Mouse (Mus musculus): ENCODE results near the gene Wwp2. TPM values are rescaled to one million over a fixed set of nuclear protein-coding genes. Genes with fewer than 3 reads are reported as not detected.
A peak's percentile ranks its signal among the peaks of the same experiment; 100 is the strongest.

Wwp2 gene
- total RNA-seq (2018; cell fraction: chromatin; rRNA removed) = 100 to 1,000 TPM; 114 to 278 (median 213) TPM
- total RNA-seq (2018; cell fraction: cytosol; rRNA removed) = 10 to 100 TPM; 44.0 to 67.1 (median 51.9) TPM
- total RNA-seq (2018; cell fraction: nucleus; rRNA removed) = 100 to 1,000 TPM in 18 of 26 experiments, 10 to 100 TPM in 8; 71.4 to 171 (median 119) TPM
- 47.9 to 57.3 TPM (median 51.4 TPM) in 3 replicates for polyA plus RNA-seq (2018)

DNA sequence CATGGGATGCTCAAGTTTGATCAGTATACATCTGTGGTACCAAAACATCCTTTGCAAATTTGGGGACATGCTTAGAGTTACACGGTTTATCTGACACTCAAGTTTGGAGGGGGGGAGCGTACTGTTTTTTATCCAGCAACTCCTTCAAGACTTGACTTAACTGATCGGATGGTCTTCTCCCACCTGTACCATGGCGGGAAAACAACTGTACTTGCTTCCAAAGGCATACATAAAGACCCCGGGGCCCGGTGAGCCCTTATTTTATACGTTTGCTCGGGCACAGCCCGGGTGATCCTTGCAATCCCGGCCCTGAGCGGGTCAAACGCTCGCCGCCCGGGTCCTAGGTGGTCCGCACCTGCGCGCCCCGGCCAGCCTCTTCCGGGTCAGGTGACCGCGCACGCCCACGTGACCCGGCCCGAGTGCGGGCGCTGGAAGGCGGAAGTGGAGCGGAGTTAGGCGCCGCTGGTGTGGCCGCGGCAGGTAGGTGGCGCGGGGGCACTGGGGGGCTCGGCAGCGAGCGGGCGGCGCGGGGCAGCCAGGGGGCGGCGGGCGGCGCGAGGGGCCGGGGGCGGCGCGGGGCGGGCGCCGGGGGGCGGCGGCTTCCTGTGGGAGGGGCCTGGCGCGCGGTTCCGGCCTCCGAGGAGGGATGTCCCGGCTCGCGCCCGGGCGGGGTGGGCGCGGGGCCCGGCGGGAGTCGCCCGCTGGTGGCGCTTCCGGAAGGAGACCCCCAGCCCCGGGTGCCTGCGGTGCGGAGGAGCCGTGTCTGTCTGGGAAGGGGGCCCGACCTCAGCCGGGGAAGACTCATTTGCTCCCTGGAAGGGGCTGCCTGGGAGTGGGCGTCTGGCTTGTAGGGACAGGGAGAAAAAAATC is at the start of gene Wwp2:
Gene Wwp2, plus strand, starts transcription at position 404 of the 870 bp plus-strand sequence.
- H3K4me3 ChIP-seq (ENCODE audit: inconsistent target) = peak within 1 kb of the TSS; percentile 91
- no peaks in the 10 kb centered on the region for H3K36me3 ChIP-seq (ENCODE audit: inconsistent target)
- H3K79me2 ChIP-seq (ENCODE audit: inconsistent target) = peaks cover 47% of the 10 kb centered on the region
- H3K27ac ChIP-seq = peak within 1 kb of the TSS; percentile 83
- under 1% methylated on average over 50 of the region's 81 CpGs for WGBS (ENCODE audit: missing documents)

DNA sequence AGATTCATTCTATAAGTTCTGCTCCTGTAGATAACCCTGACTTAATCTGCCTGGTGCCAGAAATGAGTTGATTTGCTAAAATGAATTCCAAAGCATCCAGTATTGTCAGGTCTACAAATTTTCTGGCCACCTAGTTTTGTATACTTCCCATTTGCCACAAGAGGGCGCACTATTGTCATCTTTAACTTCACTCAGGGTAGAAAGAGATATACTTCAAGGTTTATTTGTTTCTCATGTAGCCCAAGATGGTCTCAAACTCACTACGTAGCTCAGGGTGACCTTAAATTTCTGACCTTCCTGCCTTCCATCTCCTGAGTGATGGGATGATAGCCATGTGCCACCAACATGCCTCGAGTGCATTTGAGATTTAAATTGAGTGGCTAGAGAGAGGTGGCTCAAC is 49.5 kb upstream of the Wwp2 start:
- WGBS (ENCODE audit: missing documents) = 32% methylated on average over 3 of the region's 3 CpGs
- Histone ChIP-seq H3K79me2 (ENCODE audit: inconsistent target) (no peaks in the 10 kb centered on the region), H3K4me3 (ENCODE audit: inconsistent target) (no peak overlapping the region)

DNA sequence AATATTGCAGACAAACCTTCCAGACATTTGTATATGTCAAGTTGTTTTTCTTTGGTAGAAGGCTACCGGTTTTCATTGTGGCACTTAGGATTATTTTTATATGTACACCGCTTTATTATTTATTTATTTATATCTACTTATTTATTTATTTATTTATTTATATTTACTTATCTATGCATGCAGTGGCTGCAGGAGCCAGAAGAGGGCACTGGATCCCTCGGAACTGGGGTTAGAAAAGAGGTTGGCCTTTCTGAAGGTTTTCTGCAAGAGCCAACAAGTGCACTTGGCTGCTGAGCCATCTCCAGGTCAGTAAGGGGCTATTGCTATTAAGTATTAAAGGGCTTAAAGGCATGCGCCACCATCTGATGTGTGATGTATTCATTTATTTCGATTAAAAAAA is 48.3 kb upstream of the Wwp2 start:
- no peak overlapping the region for H3K27ac ChIP-seq
- H3K79me2 ChIP-seq (ENCODE audit: inconsistent target) = no peaks in the 10 kb centered on the region
- no peaks in the 10 kb centered on the region for H3K36me3 ChIP-seq (ENCODE audit: inconsistent target)
- no peak overlapping the region for H3K4me3 ChIP-seq (ENCODE audit: inconsistent target)
- WGBS (ENCODE audit: missing documents) = 76% methylated on average over 5 of the region's 5 CpGs

More for the DNA sequence above, 49.5 kb upstream of the Wwp2 start:
- Histone ChIP-seq H3K27ac (no peak overlapping the region), H3K36me3 (ENCODE audit: inconsistent target) (no peaks in the 10 kb centered on the region)

- Histone ChIP-seq H3K27ac (no peak overlapping the region), H3K4me3 (ENCODE audit: inconsistent target) (no peak overlapping the region), H3K79me2 (ENCODE audit: inconsistent target) (no peaks in the 10 kb centered on the region), H3K36me3 (ENCODE audit: inconsistent target) (no peaks in the 10 kb centered on the region)
- WGBS (ENCODE audit: missing documents) = 84% methylated on average over 8 of the region's 8 CpGs
These were observed 46.6 kb upstream of the Wwp2 start for GRCm38 (mm10) chr8:107389557-107389956.

- Histone ChIP-seq H3K36me3 (ENCODE audit: inconsistent target) (no peaks in the 10 kb centered on the region), H3K79me2 (ENCODE audit: inconsistent target) (no peaks in the 10 kb centered on the region), H3K4me3 (ENCODE audit: inconsistent target) (no peak overlapping the region), H3K27ac (no peak overlapping the region)
- WGBS (ENCODE audit: missing documents) = 93% methylated on average over 16 of the region's 16 CpGs
These were observed 45.6 kb upstream of the Wwp2 start for GRCm38 (mm10) chr8:107390476-107391135.

GRCm38 (mm10) chr8:107391136-107391516 is 45.0 kb upstream of the Wwp2 start:
- Histone ChIP-seq H3K4me3 (ENCODE audit: inconsistent target) (no peak overlapping the region), H3K27ac (no peak overlapping the region), H3K36me3 (ENCODE audit: inconsistent target) (no peaks in the 10 kb centered on the region), H3K79me2 (ENCODE audit: inconsistent target) (no peaks in the 10 kb centered on the region)
- WGBS (ENCODE audit: missing documents) = 55% methylated on average over 4 of the region's 4 CpGs

- H3K79me2 ChIP-seq (ENCODE audit: inconsistent target) = no peaks in the 10 kb centered on the region
- H3K27ac ChIP-seq = no peak overlapping the region
- H3K4me3 ChIP-seq (ENCODE audit: inconsistent target) = no peak overlapping the region
- no peaks in the 10 kb centered on the region for H3K36me3 ChIP-seq (ENCODE audit: inconsistent target)
These were observed 40.8 kb upstream of the Wwp2 start for GRCm38 (mm10) chr8:107395397-107395796.

GRCm38 (mm10) chr8:107396106-107396670 is 40.0 kb upstream of the Wwp2 start:
- H3K79me2 ChIP-seq (ENCODE audit: inconsistent target) = no peaks in the 10 kb centered on the region
- 94% methylated on average over 10 of the region's 10 CpGs for WGBS (ENCODE audit: missing documents)

DNA sequence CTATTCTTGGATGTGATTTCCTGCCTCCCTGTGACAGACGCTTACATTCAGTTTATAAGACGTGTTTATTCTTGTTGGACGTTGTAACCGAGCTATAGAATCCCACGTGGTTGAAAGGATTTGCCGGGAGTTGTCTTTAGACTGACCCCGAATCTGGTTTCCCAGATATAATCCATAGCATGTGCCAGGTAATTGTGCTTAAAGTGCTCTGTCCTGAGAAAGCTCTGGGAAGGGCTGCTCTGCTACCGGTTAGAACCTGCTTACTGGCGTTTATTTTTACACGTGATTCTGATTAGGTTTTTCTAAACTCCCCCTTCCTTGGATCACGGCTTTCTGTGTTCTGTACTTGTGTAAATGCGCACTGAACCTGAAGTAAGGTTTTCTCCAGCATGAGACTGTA is 38.5 kb upstream of the Wwp2 start:
- WGBS (ENCODE audit: missing documents) = 91% methylated on average over 12 of the region's 12 CpGs
- H3K4me3 ChIP-seq (ENCODE audit: inconsistent target) = no peak overlapping the region
- H3K27ac ChIP-seq = no peak overlapping the region
- no peaks in the 10 kb centered on the region for H3K79me2 ChIP-seq (ENCODE audit: inconsistent target)
- no peaks in the 10 kb centered on the region for H3K36me3 ChIP-seq (ENCODE audit: inconsistent target)

More at GRCm38 (mm10) chr8:107396106-107396670, 40.0 kb upstream of the Wwp2 start:
- Histone ChIP-seq H3K27ac (no peak overlapping the region), H3K4me3 (ENCODE audit: inconsistent target) (no peak overlapping the region), H3K36me3 (ENCODE audit: inconsistent target) (no peaks in the 10 kb centered on the region)

DNA sequence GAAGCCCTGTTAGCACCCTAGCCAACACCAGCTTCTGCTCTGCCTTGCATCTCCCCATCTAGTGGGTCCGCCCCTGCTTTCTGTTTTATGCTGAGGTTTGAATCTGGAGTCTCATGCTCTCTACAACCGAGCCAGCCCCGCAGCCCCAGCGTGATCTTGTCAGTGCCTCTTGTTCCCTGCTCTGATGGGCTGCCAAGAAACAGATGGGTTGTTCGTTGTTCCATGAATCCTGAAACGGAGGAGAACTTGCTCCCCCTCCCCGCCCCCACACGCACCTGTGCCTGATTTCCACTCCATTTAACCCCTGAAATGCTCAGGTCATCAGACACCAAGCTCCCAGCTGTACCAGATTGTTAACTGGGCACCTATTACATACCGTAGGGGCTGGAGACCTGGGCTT is 36.7 kb upstream of the Wwp2 start:
- 78% methylated on average over 9 of the region's 9 CpGs for whole genome bisulfite sequencing (ENCODE audit: missing documents)
- H3K36me3 ChIP-seq (ENCODE audit: inconsistent target) = no peaks in the 10 kb centered on the region
- H3K27ac ChIP-seq = no peak overlapping the region
- H3K79me2 ChIP-seq (ENCODE audit: inconsistent target) = no peaks in the 10 kb centered on the region
- no peak overlapping the region for H3K4me3 ChIP-seq (ENCODE audit: inconsistent target)

- Histone ChIP-seq H3K4me3 (ENCODE audit: inconsistent target) (no peak overlapping the region), H3K79me2 (ENCODE audit: inconsistent target) (no peaks in the 10 kb centered on the region), H3K36me3 (ENCODE audit: inconsistent target) (no peaks in the 10 kb centered on the region), H3K27ac (no peak overlapping the region)
- WGBS (ENCODE audit: missing documents) = 95% methylated on average over 5 of the region's 5 CpGs
These were observed 34.3 kb upstream of the Wwp2 start for GRCm38 (mm10) chr8:107401866-107402265.

DNA sequence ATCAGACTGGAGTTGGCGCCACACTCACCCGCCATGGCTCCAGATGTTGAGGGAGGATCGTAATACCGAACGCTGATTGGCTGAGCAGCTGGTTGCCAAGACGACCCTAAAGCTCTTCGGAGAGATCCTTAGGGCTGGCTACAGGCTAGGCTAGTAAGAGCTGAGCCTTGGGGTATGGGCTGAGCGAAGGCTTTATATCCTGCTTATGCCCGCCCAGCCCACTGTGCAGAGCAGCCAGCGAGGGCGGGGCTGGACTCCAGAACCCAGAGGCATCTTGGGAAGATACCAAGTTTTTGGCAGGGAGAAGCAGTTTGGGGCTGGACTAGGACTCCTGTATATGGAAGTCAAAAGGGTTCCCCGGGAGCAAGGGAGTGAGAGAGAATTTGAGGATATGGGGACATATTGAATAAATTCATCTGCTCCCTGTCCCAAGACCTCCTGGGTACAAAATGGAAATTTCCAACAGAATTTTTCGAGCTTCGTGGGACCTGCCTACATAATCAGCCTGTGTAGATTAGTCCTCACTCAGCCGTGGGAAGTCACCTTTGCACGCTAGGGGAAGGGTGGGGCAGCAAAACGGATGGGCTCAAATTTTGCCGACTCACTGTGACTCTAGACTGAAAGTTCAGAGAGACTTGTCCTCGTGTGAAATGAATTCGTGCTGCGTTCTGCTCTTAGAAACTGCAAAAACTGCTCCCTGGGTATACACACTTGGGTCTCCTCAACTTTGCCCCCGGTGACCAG is 33.0 kb upstream of the Wwp2 start, which contains the start of gene Nqo1:
Gene Nqo1, minus strand, starts transcription at position 169 of the 744 bp plus-strand sequence.
- Histone ChIP-seq H3K36me3 (ENCODE audit: inconsistent target) (no peaks in the 10 kb centered on the region), H3K79me2 (ENCODE audit: inconsistent target) (no peaks in the 10 kb centered on the region), H3K27ac (0 out of 2 replicates have a peak within 1 kb of the TSS, but pooled peaks have one; percentile 12), H3K4me3 (ENCODE audit: inconsistent target) (peak within 1 kb of the TSS; percentile 24)
- WGBS (ENCODE audit: missing documents) = 8% methylated on average over 22 of the region's 22 CpGs

DNA sequence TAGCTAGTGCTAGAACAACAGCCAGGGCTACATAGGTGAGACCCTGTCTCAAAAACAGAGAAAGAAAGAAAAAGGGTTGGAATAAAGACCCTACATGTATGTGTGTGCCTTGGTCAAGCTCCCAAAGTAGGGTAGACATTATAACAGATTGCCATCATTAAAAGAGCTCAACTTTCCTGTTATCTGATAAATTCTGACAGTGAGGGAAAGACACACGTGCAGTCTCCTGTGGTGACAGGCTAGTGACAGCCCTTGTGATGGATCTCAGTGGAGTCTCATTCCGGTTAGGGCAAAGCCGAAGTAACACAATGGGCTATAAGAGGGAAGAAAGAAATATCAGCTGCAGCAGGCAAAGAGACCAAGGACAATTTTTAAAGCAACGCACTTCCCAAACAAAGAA is 32.1 kb upstream of the Wwp2 start:
- no peaks in the 10 kb centered on the region for H3K36me3 ChIP-seq (ENCODE audit: inconsistent target)
- H3K79me2 ChIP-seq (ENCODE audit: inconsistent target) = no peaks in the 10 kb centered on the region
- 94% methylated on average over 4 of the region's 4 CpGs for WGBS (ENCODE audit: missing documents)
- H3K27ac ChIP-seq = no peak overlapping the region
- no peak overlapping the region for H3K4me3 ChIP-seq (ENCODE audit: inconsistent target)

DNA sequence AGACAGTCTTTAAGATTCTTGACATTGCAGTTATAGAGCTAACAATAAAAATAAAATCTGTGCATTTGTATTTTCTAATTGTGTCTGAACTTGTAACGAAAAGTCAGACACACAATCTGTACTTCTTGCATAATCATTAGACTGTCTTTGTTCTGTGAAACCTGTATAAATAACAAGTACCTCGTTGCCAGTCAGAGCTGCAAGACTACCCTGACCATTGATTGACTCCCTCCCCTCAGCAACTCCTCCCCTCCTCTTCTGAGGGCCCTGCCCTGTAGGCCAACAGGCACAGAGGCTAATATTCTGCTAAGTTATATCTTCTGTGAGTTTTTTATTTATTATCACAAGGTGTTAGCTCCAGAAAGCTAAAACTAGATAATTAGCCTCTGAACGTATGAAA is 30.2 kb upstream of the Wwp2 start:
- WGBS (ENCODE audit: missing documents) = 74% methylated on average over 3 of the region's 3 CpGs
- Histone ChIP-seq H3K79me2 (ENCODE audit: inconsistent target) (no peaks in the 10 kb centered on the region), H3K4me3 (ENCODE audit: inconsistent target) (no peak overlapping the region), H3K36me3 (ENCODE audit: inconsistent target) (no peaks in the 10 kb centered on the region), H3K27ac (no peak overlapping the region)
